Mouse (Mus musculus) macrophage (primary cell): ENCODE measurements around the gene Lrr1. TPM values are rescaled to one million over a fixed set of nuclear protein-coding genes. Genes with fewer than 3 reads are reported as not detected.
A peak's percentile ranks its signal among the peaks of the same experiment; 100 is the strongest.

Source experiments
- H3K27ac ChIP-seq: fragments of 350-480 bp; formaldehyde crosslinking; 2 replicates; pipeline ENCODE4 v1.9.0; 2021
- H3K36me3 ChIP-seq: fragments of 350-480 bp; formaldehyde crosslinking; 2 replicates; pipeline ENCODE4 v1.9.0; 2021; ENCODE audit errors: inconsistent target
- H3K4me3 ChIP-seq: fragments of 350-480 bp; formaldehyde crosslinking; 2 replicates; pipeline ENCODE4 v1.9.0; 2021; ENCODE audit errors: inconsistent target
- H3K79me2 ChIP-seq: fragments of 350-480 bp; formaldehyde crosslinking; 2 replicates; pipeline ENCODE4 v1.9.0; 2021; ENCODE audit errors: inconsistent target
- WGBS: methylation state at CpG from one replicate; pipeline ENCODE4 v1.1.7; 2026; ENCODE audit warnings: inconsistent platforms; ENCODE audit not compliant: missing documents; 5-methylcytosine and 5-hydroxymethylcytosine counted together
- polyA plus RNA-seq: library from polyadenylated mRNA; stranded (reverse); fragments of 250-400 nt; gene quantifications from 3 replicates; pipeline ENCODE4 v1.2.4, GENCODE M21; 2018; ENCODE audit warnings: inconsistent platforms

Gene Lrr1
- polyA plus RNA-seq, 1 experiment from 2014 or later, result 0.95 TPM

DNA sequence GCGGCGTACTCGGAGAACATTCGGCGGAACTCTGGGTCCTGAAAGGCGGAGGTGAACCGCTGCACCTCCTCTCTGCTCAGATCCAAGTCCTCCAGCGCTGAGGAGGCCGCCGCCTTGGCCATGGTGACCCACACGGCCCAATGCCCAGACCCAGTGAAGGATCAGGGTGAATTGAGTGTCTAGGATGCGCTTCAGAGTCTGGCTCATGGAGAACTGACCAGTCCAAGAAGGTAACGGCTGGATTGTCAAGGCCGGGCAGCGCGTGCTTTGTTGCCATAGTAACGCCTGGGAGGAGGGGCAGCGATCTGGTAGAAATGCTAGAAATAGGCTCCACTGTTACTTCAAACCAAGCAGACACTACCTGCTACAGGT, 29.5 kb downstream of the Lrr1 start, which contains the start of gene Dnaaf2:
Dnaaf2 (minus strand) TSS at position 266 of the 372 bp plus-strand sequence.
- Histone ChIP-seq H3K27ac (peak within 1 kb of the TSS; percentile 45), H3K36me3 (no peaks in the 10 kb centered on the region), H3K79me2 (peaks cover 44% of the 10 kb centered on the region), H3K4me3 (peak within 1 kb of the TSS; percentile 85)
- WGBS, result 3% methylated on average over 18 of the region's 18 CpGs

- Histone ChIP-seq H3K27ac (peak overlapping the region; percentile 45), H3K79me2 (peaks cover 40% of the 10 kb centered on the region), H3K4me3 (no peak overlapping the region; the same call in 1 of the 2 replicates), H3K36me3 (no peaks in the 10 kb centered on the region)
These were observed 30.4 kb downstream of the Lrr1 start for GRCm38 (mm10) chr12:69198985-69199384.

DNA sequence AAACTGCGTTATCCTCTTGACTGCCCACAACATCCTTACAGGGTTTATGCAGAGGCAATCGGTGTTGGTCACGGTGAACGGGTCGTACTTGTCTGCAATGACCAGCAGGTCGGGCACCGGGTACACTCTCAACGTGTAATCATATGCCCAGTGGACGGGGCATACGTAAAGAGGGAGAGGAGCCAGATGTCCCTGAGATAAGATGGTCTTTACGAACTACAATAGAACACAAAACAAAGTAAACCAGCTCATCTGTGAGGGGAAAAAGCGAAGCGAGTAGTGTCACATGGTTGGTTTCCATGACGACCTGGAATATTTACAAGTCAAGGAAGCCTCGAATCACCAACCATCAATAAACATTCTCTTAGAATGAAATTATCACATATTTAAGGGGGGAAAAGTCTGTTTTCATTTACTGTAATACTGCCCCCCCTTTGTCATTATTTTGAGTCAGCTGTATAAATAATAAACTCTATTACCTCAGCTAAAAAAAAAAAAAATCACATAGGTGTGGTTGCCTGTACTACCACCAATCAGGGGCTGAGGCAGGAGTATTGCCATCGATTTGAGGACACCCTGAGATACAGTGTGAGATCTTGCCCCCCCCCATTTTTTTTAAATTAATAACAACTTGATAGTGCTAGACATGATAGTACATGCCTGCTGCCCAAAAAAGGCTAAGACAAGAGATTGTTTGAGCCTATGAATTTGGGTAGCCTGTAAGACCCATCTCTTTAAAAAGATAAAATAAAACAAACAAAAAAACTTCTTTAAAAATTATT, 35.6 kb downstream of the Lrr1 start, which contains the start of gene Gm49384:
Gm49384 (minus strand) TSS at position 216 of the 782 bp plus-strand sequence.
- Histone ChIP-seq H3K27ac (no peak within 1 kb of the TSS), H3K36me3 (no peaks in the 10 kb centered on the region), H3K79me2 (no peaks in the 10 kb centered on the region), H3K4me3 (no peak within 1 kb of the TSS)
- WGBS, result 93% methylated on average over 16 of the region's 16 CpGs

- H3K27ac ChIP-seq, result no peak overlapping the region
- WGBS, result 96% methylated on average over 8 of the region's 8 CpGs
- no peak overlapping the region for H3K4me3 ChIP-seq
- H3K79me2 ChIP-seq, result no peaks in the 10 kb centered on the region
- H3K36me3 ChIP-seq, result no peaks in the 10 kb centered on the region
These were observed 38.8 kb downstream of the Lrr1 start for GRCm38 (mm10) chr12:69207396-69207795.

GRCm38 (mm10) chr12:69207926-69208325, 39.3 kb downstream of the Lrr1 start:
- 97% methylated on average over 7 of the region's 7 CpGs for WGBS
- no peaks in the 10 kb centered on the region for H3K36me3 ChIP-seq
- H3K79me2 ChIP-seq, result no peaks in the 10 kb centered on the region

GRCm38 (mm10) chr12:69208520-69208919, 39.9 kb downstream of the Lrr1 start:
- no peaks in the 10 kb centered on the region for H3K36me3 ChIP-seq
- 75% methylated on average over 2 of the region's 2 CpGs for WGBS
- H3K79me2 ChIP-seq, result no peaks in the 10 kb centered on the region
- no peak overlapping the region for H3K4me3 ChIP-seq
- H3K27ac ChIP-seq, result no peak overlapping the region

More at GRCm38 (mm10) chr12:69207926-69208325, 39.3 kb downstream of the Lrr1 start:
- Histone ChIP-seq H3K4me3 (no peak overlapping the region), H3K27ac (no peak overlapping the region)

DNA sequence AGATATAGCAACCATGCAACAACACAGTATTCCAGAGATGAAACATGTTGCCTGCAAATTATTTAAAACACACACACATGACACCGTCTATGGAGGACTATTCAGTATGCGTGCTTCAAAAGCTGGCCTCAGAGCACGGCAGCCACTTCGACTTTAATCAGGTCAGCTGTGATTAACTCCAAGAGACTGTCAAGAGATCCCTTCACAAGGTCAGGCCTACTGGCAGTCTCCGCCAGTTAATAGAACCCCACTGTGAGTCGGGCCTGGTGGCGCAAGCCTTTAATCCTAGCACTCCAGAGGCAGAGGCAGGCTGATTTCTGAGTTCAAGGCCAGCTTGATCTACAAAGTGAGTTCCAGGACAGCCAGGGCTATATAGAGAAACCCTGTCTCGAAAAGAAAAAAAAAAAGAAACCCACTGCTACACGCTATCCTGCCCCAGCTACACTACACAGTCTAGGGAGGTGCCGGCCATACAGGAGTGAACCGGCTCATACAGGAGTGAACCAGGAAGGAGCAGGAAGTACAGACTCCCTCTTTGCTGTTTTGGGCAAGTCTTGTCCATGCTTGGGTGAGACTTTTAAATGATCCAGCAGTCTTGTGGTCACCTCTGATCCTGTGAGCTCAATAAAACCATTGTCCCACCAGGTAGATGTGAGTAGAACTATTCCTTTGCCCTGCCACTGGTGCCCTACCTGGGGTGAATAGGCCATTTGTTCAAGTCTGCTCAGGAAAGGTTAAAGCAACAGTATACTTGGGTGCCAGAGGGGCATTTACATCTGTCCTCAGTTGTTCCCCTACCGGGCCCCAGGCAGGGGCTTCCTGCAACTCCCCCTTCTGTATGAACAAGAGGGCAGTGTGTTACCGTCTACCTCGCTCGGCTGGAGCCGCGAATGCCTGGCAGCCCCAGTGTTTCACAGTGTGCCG, 41.7 kb downstream of the Lrr1 start:
- Histone ChIP-seq H3K4me3 (no peak overlapping the region), H3K36me3 (no peaks in the 10 kb centered on the region), H3K79me2 (no peaks in the 10 kb centered on the region), H3K27ac (no peak overlapping the region)
- 97% methylated on average over 18 of the region's 18 CpGs for WGBS

- WGBS, result 93% methylated on average over 5 of the region's 5 CpGs
- no peaks in the 10 kb centered on the region for H3K79me2 ChIP-seq
- no peak overlapping the region for H3K27ac ChIP-seq
- no peak overlapping the region for H3K4me3 ChIP-seq
- no peaks in the 10 kb centered on the region for H3K36me3 ChIP-seq
These were observed 42.4 kb downstream of the Lrr1 start for GRCm38 (mm10) chr12:69211057-69211456.

- WGBS, result 97% methylated on average over 9 of the region's 13 CpGs
- Histone ChIP-seq H3K27ac (no peak overlapping the region), H3K79me2 (no peaks in the 10 kb centered on the region), H3K36me3 (no peaks in the 10 kb centered on the region), H3K4me3 (no peak overlapping the region)
These were observed 44.7 kb downstream of the Lrr1 start for GRCm38 (mm10) chr12:69213186-69213777.

- WGBS, result 39% methylated on average over 7 of the region's 7 CpGs
- H3K27ac ChIP-seq, result no peak overlapping the region
- H3K36me3 ChIP-seq, result no peaks in the 10 kb centered on the region
- H3K79me2 ChIP-seq, result no peaks in the 10 kb centered on the region
- H3K4me3 ChIP-seq, result no peak overlapping the region
These were observed 45.8 kb downstream of the Lrr1 start for GRCm38 (mm10) chr12:69214393-69214792.

- no peak overlapping the region for H3K27ac ChIP-seq
These were observed 46.6 kb downstream of the Lrr1 start for GRCm38 (mm10) chr12:69215000-69215785.

DNA sequence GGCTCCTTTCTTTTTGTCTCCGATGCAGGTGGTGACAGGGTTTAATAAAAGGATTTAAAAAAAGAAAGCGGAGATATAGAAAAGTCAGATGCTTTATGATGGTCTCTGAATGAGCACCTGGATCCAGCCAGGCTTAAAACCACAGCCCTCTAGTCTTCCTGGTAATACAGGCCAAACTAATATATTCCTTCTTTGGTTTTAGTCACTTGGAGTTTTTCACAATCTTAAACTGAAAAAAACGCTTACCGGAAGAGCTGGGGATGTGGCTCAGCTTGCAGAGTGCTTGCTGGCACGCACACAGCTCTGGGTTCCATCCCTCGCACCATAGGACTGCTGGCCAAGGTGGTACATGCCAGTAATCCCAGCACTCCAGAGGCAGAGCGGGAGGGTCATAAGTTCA, 48.0 kb downstream of the Lrr1 start:
- Histone ChIP-seq H3K27ac (no peak overlapping the region), H3K36me3 (no peaks in the 10 kb centered on the region), H3K79me2 (no peaks in the 10 kb centered on the region), H3K4me3 (no peak overlapping the region)
- WGBS, result 89% methylated on average over 7 of the region's 7 CpGs

More at GRCm38 (mm10) chr12:69215000-69215785, 46.6 kb downstream of the Lrr1 start:
- Histone ChIP-seq H3K36me3 (no peaks in the 10 kb centered on the region), H3K4me3 (no peak overlapping the region), H3K79me2 (no peaks in the 10 kb centered on the region)
- WGBS, result 80% methylated on average over 3 of the region's 3 CpGs

DNA sequence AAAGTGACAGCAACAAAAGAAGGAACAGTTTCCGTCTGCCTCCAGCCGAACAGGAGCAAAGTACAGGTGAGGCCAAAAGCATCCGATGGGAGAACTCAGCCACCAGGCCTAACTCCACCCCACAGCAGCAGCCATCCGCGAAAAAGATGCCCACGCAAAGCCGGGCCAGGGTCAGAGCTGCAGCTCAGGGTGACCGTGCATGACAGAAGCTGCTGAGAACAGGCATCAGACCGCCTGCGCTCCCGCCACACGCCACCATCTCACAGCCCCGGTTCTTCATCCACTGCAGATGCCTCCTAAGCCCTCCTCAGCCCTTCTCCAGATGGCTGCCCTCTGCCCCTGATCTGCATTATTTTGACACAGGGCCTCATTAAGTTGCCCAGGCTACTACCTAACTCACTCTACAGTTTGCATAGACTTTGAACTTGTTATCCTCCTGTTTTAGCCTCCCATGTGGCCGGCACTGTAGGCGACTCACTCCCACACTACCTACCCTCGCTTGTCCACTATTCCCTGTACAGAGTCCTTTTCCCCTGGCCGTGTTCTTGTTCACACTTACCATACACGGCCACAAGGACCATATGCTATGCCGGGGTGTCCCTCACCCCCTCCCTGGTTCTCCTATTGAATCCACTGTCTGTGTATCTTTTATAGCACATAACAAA, 52.1 kb downstream of the Lrr1 start:
- WGBS, result 94% methylated on average over 19 of the region's 19 CpGs
- Histone ChIP-seq H3K27ac (no peak overlapping the region), H3K36me3 (no peaks in the 10 kb centered on the region), H3K4me3 (no peak overlapping the region), H3K79me2 (no peaks in the 10 kb centered on the region)
